Comparison of ENCODE assay signal across 8 mouse cellular contexts in the genomic region with DNA sequence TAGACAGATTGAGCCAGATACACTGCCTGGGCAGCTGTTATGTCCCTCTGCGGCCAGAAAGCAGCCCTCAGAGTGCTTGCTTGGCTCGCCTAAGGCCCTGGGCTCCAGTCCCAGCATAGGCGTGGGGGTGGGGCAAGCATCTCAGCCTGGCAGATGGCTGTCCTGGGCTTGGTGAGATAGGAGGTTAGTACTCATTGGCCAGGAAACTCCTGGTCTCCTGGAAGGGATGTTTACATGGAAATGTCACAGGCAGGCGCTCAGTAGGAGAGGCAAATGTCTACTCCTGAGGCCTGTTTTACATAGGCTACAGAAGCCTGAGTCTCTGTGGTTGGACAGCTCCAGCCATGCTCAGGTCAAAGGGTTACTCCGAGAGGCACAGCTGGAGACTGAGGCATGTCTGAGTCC. TPM values are rescaled to one million over a fixed set of nuclear protein-coding genes. Genes with fewer than 3 reads are reported as not detected.
DNase-seq lines count a peak whose midpoint lies in the region; ATAC-seq lines count a peak whose summit lies in the region.
"Had no signal": no experiment of that assay in that cellular context is flagged by ENCODE, and none has a peak within 500 bp of the region (broad histone marks: within the 10 kb centered on the region; RNA-seq: fewer than 3 reads in every experiment).

No protein-coding gene starts in this region.

- peak; percentile 85 for ATAC-seq in cerebellum, adult (ENCODE audit: insufficient number of reproducible peaks, low FRiP score, low TSS enrichment)
- peak; percentile 54 for ATAC-seq in forebrain, embryonic 16.5 days
- ATAC-seq in liver, embryonic 12.5 days: peak; percentile 81
- no peak for ATAC-seq in neural tube, embryonic 11.5 days (ENCODE audit: insufficient read depth, low FRiP score, low TSS enrichment)

- H3K9me3 ChIP-seq in forebrain, embryonic 16.5 days (ENCODE audit: control insufficient read depth, low read length): no peaks in the 10 kb centered on the region
- H3K9me3 ChIP-seq in liver, embryonic 12.5 days (replicated peaks): no peaks in the 10 kb centered on the region
- no peaks in the 10 kb centered on the region for H3K9me3 ChIP-seq in neural tube, embryonic 11.5 days (ENCODE audit: control insufficient read depth, low read length)
- H3K9me3 ChIP-seq: limb, embryonic 13.5 days had no signal

- no peak overlapping the region for H3K4me3 ChIP-seq in forebrain, embryonic 16.5 days (replicated peaks; ENCODE audit: low read length)
- no peak overlapping the region for H3K4me3 ChIP-seq in liver, embryonic 12.5 days
- H3K4me3 ChIP-seq in neural tube, embryonic 11.5 days (ENCODE audit: low read depth, low read length): no peak overlapping the region
- H3K4me3 ChIP-seq: limb, embryonic 13.5 days had no signal

- H3K27ac ChIP-seq in forebrain, embryonic 16.5 days (ENCODE audit: low read length): no peak overlapping the region
- peak overlapping the region; percentile 78 for H3K27ac ChIP-seq in liver, embryonic 12.5 days
- H3K27ac ChIP-seq in neural tube, embryonic 11.5 days (ENCODE audit: low read depth, low read length): no peak overlapping the region
- H3K27ac ChIP-seq: limb, embryonic 13.5 days had no signal

- no peak overlapping the region for H3K9ac ChIP-seq in forebrain, embryonic 16.5 days (replicated peaks; ENCODE audit: low read depth, low read length)
- peak overlapping the region; percentile 29 for H3K9ac ChIP-seq in liver, embryonic 12.5 days
- H3K9ac ChIP-seq in neural tube, embryonic 11.5 days (ENCODE audit: low read length): no peak overlapping the region
- H3K9ac ChIP-seq: limb, embryonic 13.5 days had no signal

- H3K4me1 ChIP-seq in forebrain, embryonic 16.5 days (replicated peaks; ENCODE audit: control insufficient read depth, insufficient read depth, low read length): peaks cover 21% of the 10 kb centered on the region
- peaks cover 49% of the 10 kb centered on the region for H3K4me1 ChIP-seq in liver, embryonic 12.5 days
- H3K4me1 ChIP-seq in neural tube, embryonic 11.5 days (ENCODE audit: control insufficient read depth, insufficient read depth, low read length): peaks cover 4% of the 10 kb centered on the region; the same call in 1 of the 2 replicates

- H3K36me3 ChIP-seq in forebrain, embryonic 16.5 days (ENCODE audit: control insufficient read depth, insufficient read depth): no peaks in the 10 kb centered on the region
- peaks cover 9% of the 10 kb centered on the region; the same call in 1 of the 2 replicates for H3K36me3 ChIP-seq in liver, embryonic 12.5 days
- H3K36me3 ChIP-seq in neural tube, embryonic 11.5 days (ENCODE audit: control insufficient read depth, insufficient read depth, low read length): no peaks in the 10 kb centered on the region
- H3K36me3 ChIP-seq: limb, embryonic 13.5 days had no signal

- WGBS in forebrain, embryonic 16.5 days: 19% methylated on average over 5 of the region's 5 CpGs
- 37% methylated on average over 5 of the region's 5 CpGs for WGBS in liver, embryonic 12.5 days (ENCODE audit: insufficient replicate concordance)
- 30% methylated on average over 5 of the region's 5 CpGs for WGBS in neural tube, embryonic 11.5 days

- peak; percentile 26 for DNase-seq in WW6 (ENCODE audit: low read depth, low spot score)
- peak; percentile 72 for DNase-seq in heart, postnatal 25 days (ENCODE audit: low spot score)
- DNase-seq in neural tube, embryonic 11.5 days (ENCODE audit: low spot score): peak; percentile 48
- peak; percentile 24 for DNase-seq in telencephalon, adult 2 months (ENCODE audit: low read depth, low spot score)

- intact Hi-C loops in heart, postnatal 25 days (cut with DNase I): no loop called here

- H3K27me3 ChIP-seq in forebrain, embryonic 16.5 days (replicated peaks; ENCODE audit: control insufficient read depth, insufficient read depth, low read length): no peaks in the 10 kb centered on the region
- peaks cover 5% of the 10 kb centered on the region; the same call in 1 of the 2 replicates for H3K27me3 ChIP-seq in liver, embryonic 12.5 days (replicated peaks)
- H3K27me3 ChIP-seq in neural tube, embryonic 11.5 days (ENCODE audit: control insufficient read depth, insufficient read depth, low read length): peaks cover 6% of the 10 kb centered on the region; the same call in 1 of the 2 replicates

- H3K4me2 ChIP-seq in forebrain, embryonic 16.5 days (ENCODE audit: low read length): no peak overlapping the region
- peak overlapping the region; percentile 37 for H3K4me2 ChIP-seq in liver, embryonic 12.5 days
- no peak overlapping the region for H3K4me2 ChIP-seq in neural tube, embryonic 11.5 days (ENCODE audit: low read depth)
- H3K4me2 ChIP-seq: limb, embryonic 13.5 days had no signal

RNA-seq across cellular contexts. Expression of a gene that starts 5.6 kb away (rescaled TPM):
- 27.6 and 43.3 TPM in 2 replicates for polyA plus RNA-seq in forebrain, embryonic 16.5 days (2015; fragmentation: Nextera tagmentation; extraction: Ambion mirVana)
- 10 to 100 TPM; 14.5 to 16.6 TPM for total RNA-seq in heart, postnatal 25 days (2021)
- polyA plus RNA-seq in liver, embryonic 12.5 days (2016; fragmentation: Nextera tagmentation; extraction: Ambion mirVana): 10.5 and 12.8 TPM in 2 replicates
- 16.5 and 24.4 TPM in 2 replicates for polyA plus RNA-seq in neural tube, embryonic 11.5 days (2014; fragmentation: Nextera tagmentation; extraction: Ambion mirVana)

RNA-seq across cellular contexts. Expression of a gene that starts 34.3 kb away (rescaled TPM):
- polyA plus RNA-seq in forebrain, embryonic 16.5 days (2015; fragmentation: Nextera tagmentation; extraction: Ambion mirVana): 1.4 and 1.6 TPM in 2 replicates
- 1 to 10 TPM; 2.5 to 3.3 TPM for total RNA-seq in heart, postnatal 25 days (2021)
- polyA plus RNA-seq in liver, embryonic 12.5 days (2016; fragmentation: Nextera tagmentation; extraction: Ambion mirVana): 0.11 and 0.37 TPM in 2 replicates
- polyA plus RNA-seq in neural tube, embryonic 11.5 days (2014; fragmentation: Nextera tagmentation; extraction: Ambion mirVana): 0.69 and 1.7 TPM in 2 replicates
